Mouse (Mus musculus) right cerebral cortex, postnatal 10 days (tissue): ENCODE data around the gene Dlgap1.

Experiments used
- DNase-seq, 2 experiments: peaks; one replicate each; pipeline ENCODE4 v3.0.0; 2021; ENCODE audit warnings: low spot score in 2 of 2

Dlgap1 gene

DNA sequence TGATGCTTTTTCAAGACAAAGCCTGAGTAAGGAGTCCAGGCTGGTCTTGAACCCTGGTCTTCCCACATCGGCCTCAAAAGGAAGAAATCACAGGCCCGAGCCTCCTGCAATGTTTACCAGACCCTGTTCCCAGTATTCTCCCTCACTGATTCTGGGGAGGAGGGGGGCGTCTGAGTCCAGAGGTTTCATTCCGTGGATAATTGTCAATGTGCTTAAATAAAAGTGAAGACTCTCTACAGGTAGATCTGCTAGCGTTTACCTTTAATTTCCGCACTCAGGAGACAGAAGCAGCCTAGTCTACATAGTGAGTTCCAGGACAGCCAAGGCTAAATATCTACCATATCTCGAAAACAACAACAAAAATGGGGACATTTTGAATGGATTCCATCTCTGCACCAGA lies 785.8 kb downstream of the Dlgap1 start:
- DNase-seq: no peak

DNA sequence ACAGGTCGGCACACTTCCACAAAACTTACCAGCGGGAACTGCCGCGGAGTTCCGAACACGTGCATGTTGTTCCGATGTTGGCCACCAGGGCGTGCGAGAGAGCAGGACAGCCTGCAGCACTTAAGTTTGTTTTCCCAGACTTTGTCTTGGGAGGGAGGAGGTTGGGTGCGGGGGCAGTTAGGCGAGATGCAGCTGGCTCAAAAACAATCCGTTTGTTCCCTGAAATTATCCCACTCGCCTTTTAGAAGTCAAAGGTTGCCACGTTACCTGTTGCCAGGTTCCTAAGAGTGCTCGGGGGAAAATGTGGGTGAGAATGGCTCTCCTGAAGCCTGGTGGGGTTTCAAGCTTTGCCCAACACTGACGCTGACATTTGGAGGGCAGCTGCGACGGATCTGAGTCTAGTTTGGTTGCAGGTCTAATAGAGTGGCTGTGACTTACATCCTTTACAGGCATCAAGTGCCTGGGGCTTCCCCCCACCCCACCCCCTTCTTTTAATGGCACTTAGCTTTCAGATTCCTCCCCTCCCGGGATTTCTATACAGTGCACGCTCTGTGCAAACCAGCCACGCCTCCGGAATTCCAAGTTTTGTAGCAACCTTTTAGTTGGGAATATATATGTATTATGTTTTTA lies 786.3 kb downstream of the Dlgap1 start:
- peak; percentile 83 to 91 for DNase-seq

DNA sequence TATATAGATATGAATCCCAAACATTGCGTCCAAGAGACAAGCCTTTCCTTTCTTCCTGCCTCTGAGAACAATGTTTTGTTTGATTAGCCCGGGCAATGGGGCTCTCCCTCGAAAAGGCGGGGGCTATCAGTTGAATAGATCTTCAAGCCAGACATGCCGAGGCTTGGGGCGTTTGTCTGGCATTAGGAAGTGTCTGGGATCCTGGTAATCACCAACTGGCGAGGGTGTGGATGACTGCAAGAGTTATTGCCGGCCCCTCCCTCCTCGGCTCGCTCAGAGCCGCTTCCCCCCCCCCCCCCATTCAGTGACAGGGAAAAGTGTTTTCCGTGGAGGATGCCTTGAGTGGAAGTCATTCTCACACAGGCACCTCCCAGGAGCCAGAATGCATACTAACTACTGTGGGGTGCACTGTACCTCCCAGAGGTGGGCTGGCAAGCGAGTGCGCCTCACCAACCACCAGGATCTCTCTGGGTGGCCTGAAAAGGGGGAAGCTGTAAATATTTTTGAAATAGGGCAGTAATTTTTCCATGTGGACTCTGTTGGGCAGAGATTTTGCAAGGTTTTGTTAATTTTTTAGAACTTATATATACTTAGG lies 786.9 kb downstream of the Dlgap1 start:
- DNase-seq: no peak

DNA sequence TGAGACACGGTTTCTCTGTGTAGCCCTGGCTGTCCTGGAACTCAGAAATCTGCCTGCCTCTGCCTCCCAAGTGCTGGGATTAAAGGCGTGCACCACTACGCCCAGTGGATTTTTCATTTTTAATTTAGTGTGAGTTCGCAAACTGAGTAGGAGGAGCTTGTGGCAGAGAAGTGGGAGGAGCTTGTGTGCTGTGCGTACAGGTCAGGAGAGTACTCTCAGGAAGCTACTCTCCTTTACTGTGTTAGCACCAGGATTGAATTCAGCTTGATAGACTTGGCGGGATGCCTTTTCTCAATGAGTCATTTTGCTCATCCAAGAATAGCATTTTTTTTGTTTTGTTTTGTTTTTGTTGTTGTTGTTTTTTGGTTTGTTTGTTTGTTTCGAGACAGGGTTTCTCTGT lies 793.1 kb downstream of the Dlgap1 start:
- DNase-seq: no peak

DNA sequence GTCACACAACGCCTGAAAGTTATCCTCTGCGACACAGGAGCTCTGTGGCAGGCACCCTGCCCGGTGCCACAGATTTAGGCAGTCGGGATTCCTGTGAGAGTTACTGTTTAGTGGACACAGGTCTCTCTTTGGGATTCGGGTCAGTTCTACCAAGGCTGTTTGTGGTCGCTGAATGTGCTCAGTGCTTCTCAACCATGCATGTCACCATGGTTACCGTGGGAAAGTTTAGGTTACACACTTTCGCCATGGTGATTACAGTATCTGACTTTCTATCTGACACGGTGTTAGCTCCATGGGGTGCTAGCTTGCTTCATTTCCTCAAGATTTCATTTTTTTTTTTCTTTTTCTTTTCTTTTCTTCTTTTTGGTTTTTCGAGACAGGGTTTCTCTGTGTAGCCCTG lies 793.8 kb downstream of the Dlgap1 start:
- no peak for DNase-seq

DNA sequence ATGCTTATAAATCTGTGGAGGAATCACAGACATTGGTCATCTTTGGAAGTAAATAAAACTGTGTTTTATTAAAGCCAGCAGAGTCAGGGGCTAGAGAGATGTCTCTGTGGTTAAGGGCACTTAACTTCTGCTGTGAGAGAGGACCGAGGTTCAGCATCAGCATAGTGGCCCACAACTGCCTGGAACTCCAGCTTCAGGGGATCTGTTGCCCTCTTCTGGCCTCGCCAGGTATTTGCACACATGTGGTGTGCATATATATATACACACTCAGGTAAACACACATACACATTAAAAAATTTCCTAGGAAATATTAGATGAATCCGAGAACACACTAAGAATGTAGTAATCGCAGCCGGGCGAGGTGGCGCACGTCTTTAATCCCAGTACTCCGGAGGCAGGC lies 796.5 kb downstream of the Dlgap1 start:
- no peak for DNase-seq

DNA sequence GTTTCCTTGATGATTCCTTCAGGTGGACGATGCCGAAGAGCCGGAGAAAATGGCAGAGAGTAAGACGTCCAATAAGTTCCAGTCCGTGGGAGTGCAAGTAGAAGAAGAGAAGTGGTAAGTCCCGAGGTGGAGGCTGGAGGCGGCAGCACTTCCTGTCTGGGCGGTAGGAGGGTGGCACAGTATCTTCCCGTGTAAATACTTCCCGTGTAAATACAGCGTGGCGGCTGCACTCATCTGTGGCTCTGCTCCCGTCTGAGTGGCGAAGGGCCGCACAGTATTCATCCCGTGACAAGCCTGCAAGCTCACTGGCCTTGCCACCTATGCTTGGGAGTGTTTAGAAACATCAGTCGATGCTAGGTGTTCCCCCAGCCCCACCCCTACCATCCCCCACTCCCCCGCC lies 797.1 kb downstream of the Dlgap1 start:
- no peak for DNase-seq

DNA sequence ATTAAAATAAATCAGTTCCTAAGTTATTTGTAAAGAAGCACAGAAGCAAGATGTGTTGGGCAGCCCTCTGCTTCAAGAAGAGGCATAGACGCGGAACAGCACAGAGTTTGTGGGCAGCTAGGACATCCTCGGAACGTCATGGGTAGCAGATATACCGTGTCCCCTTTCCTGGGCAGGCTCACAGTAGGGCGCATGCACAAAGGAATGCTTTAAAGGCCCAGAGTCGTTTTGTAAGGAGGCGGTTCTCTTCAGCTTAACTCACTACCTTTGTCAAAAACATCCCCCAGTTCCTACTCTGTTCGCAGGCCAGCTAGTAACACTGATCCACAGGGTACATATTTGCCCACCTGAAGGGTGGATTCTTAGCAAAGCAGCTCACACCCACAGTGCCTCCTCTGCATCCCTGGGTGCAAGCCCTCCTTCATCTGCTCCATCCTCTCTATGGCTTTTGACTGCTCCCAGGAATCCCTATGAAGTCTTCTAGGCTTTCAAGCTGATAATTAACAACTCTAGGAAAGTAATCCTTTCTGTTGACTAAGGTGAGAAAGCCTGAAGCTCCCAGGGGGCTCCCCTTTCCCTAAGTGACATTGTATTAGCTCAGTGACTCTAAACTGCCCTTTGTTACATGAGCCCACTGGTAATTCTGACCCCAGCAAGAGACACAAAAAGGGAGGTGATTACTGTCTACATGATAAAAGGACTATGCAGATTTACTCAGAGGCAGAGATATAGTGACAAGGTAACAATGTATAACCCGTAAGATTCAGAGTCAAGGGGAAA lies 803.4 kb downstream of the Dlgap1 start:
- no peak for DNase-seq

DNA sequence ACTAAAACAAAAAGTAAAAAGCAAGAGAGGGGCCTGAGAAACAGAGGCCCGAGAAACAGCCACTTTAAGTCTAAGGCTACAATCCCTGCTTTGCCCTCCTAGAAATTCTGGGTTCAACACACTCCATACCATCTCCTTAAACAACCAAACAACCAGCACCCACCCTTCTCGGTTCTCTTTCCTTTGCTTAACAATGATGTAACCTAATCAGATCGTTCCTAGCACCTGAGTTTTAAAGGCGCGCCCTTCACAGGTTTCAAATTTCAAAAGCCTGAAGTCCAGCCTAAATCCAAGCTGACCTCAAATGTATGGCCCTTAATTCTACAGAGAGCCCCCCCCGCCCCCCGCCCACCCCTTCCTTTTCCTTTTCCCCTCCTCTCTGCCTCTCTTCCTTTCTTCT lies 810.9 kb downstream of the Dlgap1 start:
- DNase-seq: no peak

DNA sequence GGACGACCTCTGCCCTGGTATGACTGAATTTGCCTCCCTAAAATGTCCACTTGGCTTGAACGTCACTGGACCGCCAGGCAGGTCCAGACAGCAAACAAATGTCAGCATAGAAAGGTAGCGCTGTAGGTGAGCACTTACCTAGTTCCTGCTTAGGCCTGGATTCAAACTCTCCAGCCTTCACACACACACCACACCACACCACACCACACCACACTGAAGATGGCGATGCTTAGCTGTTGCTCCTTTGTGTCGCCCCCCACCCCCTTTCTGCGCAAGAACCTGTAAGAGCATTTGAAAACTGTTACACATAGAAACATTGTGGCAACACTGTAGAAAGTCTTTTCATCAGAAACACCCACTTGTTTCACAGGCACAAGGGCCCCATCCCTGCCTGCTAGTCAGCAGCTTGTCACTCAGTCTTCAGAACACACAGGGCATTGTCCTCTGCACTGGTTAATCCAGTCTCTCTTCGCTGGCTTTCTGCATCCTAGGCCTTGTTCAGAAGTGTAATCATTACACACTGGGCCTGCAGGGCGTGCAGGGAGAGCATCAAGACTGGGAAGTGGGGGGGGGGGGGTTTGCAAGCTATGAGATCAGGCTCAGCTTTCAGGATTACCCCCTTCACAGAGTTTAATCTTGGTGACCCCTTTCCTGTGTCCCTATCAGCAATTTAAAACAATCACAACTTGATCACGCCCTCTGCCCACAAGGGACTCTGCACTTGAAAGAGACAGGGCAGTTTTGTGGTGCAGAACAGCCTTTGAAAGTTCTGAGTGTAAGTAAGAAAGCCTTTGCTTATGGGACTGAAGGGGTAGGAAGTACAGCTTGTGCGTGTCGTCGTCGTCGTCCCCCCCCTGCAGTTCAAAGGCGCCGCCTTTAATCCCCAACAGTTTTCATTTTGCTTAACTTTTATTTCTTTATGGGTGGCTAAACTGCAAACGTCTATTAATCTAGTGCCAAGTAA lies 812.1 kb downstream of the Dlgap1 start:
- no peak for DNase-seq

DNA sequence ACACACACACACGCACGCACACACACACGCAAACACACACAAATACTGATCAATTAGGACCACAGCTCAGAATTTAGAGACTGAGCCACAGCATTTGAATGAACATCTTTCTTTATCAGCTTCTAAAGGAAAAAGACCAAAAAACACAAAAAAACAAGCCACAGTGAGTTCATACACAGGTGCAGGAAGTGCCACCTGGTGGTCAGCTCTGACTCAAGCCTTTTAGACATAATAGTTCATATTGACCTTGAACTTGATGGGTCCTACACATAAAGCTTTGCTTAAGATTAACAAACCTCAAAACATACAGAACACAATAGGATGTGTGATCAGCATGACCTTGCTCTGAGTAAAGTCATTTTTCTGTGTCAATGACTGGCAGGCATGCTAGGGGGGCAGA lies 814.4 kb downstream of the Dlgap1 start:
- no peak for DNase-seq

DNA sequence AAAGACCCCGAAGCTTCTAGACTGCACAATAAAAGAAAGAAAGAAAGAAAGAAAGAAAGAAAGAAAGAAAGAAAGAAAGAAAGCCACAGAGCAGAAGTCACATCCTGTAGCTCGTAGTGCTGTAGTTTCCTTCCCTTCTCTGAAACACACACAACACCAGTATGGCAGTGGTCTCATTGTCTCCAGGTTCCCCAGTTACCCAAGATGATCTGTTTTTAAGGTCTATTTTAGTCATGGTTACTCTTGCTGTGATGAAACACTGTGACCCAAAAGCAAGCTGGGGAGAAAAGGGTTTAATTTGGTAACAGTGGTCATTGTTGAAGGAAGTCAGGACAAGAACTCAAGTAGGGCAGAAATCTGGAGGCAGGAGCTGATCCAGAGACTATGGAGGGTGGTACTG lies 818.5 kb downstream of the Dlgap1 start:
- DNase-seq: no peak

DNA sequence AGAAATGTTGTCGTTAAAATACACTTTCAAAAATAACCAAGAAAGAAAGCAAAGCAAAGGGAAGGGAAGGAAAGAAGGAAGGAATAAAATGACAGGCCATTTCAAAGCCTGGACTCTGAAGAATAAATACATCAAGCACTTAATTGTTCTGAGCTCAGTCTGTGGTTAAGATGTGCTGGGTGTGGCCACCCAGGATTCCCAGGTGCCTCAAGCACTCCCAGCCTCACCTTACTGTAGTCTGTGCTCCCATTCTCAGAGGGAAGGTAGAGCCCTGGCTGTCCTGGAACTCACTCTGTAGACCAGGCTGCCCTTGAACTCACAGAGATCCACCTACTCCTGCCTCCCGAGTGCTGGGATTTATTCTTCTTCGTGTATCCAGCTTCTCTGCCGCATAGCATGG lies 821.9 kb downstream of the Dlgap1 start:
- no peak for DNase-seq

DNA sequence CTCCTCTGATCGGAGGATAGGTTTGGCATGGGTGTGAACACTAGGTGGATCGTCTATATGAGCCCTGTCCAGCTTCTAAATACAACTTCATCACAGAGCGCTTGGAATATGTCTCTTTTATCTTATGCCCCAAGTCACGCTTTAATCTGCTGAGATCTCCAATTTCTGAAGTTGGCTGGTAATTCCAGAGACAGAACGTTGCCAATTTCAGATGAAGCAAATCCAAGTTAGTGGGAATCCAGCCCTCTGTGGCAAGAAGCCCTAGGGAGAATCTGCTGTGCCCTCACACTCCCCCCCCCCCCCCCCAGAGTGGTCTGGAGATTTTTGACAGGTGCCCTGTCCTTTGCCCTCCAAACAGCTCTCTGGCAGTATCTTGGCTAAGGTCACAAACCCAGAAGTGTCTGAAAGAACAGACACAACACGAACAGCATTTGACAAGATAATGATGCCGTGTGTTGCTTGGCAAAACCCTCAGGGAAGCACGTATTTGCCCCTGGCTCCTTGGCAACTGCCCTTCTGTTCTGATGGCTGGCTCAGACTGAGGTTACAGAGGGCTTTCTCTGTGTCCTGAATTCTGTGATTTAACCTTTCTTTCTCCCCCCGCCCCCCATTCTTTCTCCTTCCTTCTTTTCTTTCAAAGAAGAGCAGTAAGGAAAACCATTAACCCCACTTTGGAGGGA lies 822.9 kb downstream of the Dlgap1 start:
- no peak for DNase-seq

DNA sequence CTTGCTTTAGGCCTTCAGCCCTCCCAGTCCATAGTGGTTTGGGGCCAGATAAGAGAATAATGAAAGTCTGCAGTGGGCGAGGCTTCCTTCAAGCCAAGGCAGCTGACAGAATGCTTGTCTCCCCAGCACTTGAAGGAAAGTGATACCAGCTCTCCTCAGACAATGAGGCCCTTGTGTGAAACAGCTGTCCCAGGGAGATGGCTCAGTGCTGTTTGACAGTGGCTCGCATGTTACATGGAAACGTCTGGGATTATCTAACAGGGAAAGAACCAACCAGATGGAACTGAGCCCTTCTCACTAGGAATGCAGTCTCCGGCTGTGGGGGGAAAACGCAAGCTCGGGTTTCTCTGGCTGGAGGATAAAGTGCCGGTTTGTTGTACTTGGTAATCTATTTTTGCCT lies 825.4 kb downstream of the Dlgap1 start:
- peak; percentile 53 to 67 for DNase-seq

DNA sequence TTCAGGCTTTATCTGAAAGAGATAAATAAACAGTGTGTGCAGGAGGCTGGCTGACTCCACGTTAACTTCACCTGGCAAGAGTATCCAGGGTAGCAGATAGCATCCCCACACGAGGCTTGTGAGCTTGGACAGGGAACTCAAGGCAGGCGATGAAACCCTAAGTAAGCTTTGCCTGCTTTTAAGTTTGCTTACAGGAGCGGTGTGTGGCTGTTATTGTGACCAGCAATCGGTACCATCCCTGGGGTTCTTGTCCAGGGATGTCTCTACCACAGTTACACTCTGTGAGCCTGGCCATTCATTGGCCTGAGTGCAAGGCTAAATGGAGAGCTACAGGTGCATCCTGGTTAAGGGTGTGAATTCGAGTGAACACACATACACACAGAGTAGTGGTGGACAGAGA lies 825.8 kb downstream of the Dlgap1 start:
- DNase-seq: no peak

DNA sequence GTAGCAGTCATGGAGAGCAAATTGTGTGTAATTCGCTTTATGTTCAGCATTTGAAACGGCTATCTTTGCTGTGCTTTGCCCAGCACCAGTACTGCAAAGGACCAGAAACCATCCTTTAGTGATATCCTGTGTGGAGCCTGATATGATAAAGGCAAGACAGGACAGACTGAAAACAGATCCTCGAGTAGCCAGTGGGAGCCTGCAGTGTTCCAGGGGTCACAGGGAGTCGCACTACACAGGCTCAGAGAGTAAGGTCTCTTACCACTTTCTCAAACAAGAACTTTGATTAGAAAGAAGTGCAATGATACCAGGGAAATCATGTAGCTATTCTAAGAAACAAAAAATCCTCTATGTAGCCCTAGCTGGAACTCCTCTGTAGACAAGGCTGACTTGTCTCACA lies 826.3 kb downstream of the Dlgap1 start:
- DNase-seq: no peak

DNA sequence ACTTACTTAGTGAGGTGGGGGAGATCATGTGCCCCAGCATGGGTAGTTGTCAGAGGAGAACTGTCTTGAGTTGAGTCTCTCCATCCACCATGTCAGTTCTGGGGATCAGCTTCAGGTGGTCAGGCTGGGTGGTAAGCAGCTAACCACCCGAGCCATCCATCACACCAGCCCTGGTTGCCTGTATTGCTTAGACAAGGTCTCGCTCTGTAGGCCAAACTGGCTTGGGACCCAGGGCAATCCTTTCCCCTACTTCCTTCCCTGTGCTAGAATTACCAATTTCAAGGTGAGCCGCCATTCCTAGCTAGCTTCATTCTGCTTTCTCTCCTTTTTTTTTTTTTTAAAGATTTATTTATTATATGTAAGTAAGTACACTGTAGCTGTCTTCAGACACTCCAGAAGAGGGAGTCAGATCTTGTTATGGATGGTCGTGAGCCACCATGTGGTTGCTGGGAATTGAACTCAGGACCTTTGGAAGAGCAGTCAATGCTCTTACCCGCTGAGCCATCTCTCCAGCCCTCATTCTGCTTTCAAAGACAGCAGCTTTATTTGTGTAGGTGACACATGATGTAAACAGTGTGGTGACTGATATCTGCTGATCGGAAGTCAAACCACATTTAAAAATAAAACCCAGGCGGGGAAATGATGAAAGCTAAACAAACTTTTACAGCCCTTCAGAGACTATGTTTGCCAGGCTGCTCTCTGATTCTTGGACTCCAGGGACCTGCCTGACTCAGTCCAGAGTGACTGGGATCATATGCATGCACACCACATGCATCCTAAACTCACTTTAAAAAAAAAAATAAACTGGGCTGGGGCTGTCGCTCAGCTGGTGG lies 828.3 kb downstream of the Dlgap1 start:
- no peak for DNase-seq

DNA sequence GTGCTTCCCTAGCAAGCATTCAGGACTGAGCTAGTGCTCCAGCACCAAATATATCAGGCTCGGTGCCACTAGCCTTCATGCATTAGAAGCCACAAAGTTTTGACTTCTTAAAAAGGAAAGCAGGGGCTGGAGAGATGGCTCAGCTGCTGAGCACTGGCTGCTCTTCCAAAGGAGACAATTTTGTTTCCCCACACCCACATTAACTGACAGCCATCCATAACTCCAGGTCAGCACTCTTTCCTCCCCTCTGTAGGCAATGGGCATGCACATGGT lies 828.8 kb downstream of the Dlgap1 start:
- DNase-seq: no peak

DNA sequence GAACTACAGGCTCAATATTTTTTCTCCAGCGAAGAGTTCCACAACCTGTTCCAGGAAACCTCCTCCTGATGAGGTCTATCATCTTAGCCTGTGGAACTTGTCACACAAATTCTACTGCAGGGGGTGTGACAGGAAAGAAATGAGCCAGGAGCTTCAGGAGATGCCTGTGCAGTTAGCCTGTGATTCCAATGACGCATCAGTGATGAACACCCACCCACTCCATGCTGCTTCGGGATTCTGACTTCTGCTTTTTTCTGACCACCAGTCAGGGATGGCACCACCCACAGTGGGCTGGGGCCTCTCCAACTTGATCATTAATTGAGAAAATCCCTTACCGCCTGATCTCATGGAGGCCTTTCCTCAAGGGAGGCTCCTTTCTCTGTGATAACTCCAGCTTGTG lies 830.4 kb downstream of the Dlgap1 start:
- DNase-seq: no peak

DNA sequence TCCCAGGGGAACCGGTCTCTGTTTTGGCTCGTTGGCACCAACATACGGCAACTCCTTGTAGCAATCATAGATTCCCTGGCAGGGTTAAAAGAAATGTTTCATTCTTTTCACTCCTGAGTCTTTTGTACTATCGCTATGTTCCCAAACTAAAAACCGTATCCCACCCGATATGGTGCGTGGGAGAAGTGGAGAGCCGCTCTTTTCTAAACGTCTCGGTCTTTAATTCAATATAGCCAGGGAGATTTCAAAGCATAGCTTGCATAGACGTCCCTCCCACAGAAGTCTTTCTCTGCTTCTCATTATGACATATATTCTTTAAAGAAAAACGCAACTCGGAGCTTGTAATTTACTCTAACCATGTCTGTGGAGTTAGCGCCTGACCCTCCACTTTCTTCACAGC lies 833.1 kb downstream of the Dlgap1 start:
- no peak for DNase-seq
